In the genomic region with DNA sequence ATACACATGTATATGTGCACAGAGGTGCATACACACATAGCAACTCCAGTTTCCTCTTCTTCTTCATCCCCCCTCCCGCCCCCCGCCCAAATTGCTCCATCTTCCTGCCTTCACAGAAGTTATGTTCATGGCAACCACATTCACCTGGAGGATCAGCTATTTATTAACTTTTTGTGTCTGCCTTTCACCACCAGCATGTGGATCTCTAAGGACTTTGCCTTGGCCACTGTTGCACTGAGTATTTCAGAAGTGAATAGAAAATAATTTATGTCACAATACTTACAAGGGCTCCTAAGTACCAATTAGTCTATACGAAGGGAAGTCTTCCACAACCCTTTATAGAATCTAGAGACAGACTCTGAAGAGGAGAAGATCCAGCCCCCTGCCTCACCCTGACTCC, we compare ENCODE assay signal across 28 mouse cellular contexts. TPM values are rescaled to one million over a fixed set of nuclear protein-coding genes. Genes with fewer than 3 reads are reported as not detected.
"Had no signal": no experiment of that assay in that cellular context is flagged by ENCODE, and none has a peak within 500 bp of the region (broad histone marks: within the 10 kb centered on the region; RNA-seq: fewer than 3 reads in every experiment).

No protein-coding gene starts in this region.

- DNase-seq: kidney, postnatal 4 days; left cerebral cortex, postnatal 4 days; liver, postnatal 0 days; lung, embryonic 14.5 days; right cerebral cortex, adult 18-20 months; right cerebral cortex, postnatal 14 days; right cerebral cortex, postnatal 4 days; thymus, adult 2 months; thymus, postnatal 14 days; thymus, postnatal 4 days had no signal

- H3K36me3 ChIP-seq: limb, embryonic 12.5 days; limb, embryonic 15.5 days; midbrain, embryonic 12.5 days; midbrain, embryonic 15.5 days; neural tube, embryonic 12.5 days; neural tube, embryonic 15.5 days had no signal

- H3K9me3 ChIP-seq: limb, embryonic 12.5 days; limb, embryonic 15.5 days; midbrain, embryonic 12.5 days; midbrain, embryonic 15.5 days; neural tube, embryonic 12.5 days; neural tube, embryonic 15.5 days had no signal

- H3K4me2 ChIP-seq: limb, embryonic 12.5 days; limb, embryonic 15.5 days; liver, embryonic 11.5 days; lung, embryonic 14.5 days; midbrain, embryonic 12.5 days; midbrain, embryonic 15.5 days; neural tube, embryonic 12.5 days; neural tube, embryonic 15.5 days had no signal

- H3K27me3 ChIP-seq: limb, embryonic 12.5 days; limb, embryonic 15.5 days; midbrain, embryonic 12.5 days; midbrain, embryonic 15.5 days; neural tube, embryonic 12.5 days; neural tube, embryonic 15.5 days had no signal

- H3K4me1 ChIP-seq: limb, embryonic 12.5 days; midbrain, embryonic 12.5 days; neural tube, embryonic 12.5 days had no signal

- H3K4me3 ChIP-seq: limb, embryonic 12.5 days; limb, embryonic 15.5 days; midbrain, embryonic 12.5 days; midbrain, embryonic 15.5 days; neural tube, embryonic 12.5 days; neural tube, embryonic 15.5 days had no signal

- H3K27ac ChIP-seq: kidney, postnatal 0 days; limb, embryonic 12.5 days; limb, embryonic 15.5 days; liver, embryonic 14.5 days; macrophage; midbrain, embryonic 12.5 days; midbrain, embryonic 15.5 days; neural tube, embryonic 12.5 days; neural tube, embryonic 15.5 days; stomach, postnatal 0 days had no signal

- ATAC-seq: liver, postnatal 0 days; lung, postnatal 0 days had no signal

- H3K9ac ChIP-seq: limb, embryonic 12.5 days; limb, embryonic 15.5 days; liver, embryonic 14.5 days; liver, postnatal 0 days; lung, embryonic 14.5 days; midbrain, embryonic 12.5 days; midbrain, embryonic 15.5 days; neural tube, embryonic 12.5 days; neural tube, embryonic 15.5 days had no signal

RNA-seq across cellular contexts. Expression of gene Gm26657, which starts 21.9 kb away (rescaled TPM):
- total RNA-seq: layer of hippocampus, adult 18-20 months; layer of hippocampus, postnatal 14 days; left cerebral cortex, adult 8-10 months; left cerebral cortex, postnatal 14 days; left cerebral cortex, postnatal 4 days; megakaryocyte, adult 5-6 weeks had no signal
- polyA plus RNA-seq: kidney, postnatal 0 days; limb, embryonic 12.5 days; limb, embryonic 15.5 days; liver, embryonic 11.5 days; liver, embryonic 14.5 days; liver, postnatal 0 days; lung, embryonic 14.5 days; lung, postnatal 0 days; macrophage; midbrain, embryonic 12.5 days; midbrain, embryonic 15.5 days; neural tube, embryonic 12.5 days; neural tube, embryonic 15.5 days; stomach, embryonic 14.5 days; stomach, postnatal 0 days; thymus, adult 2 months had no signal

RNA-seq across cellular contexts. Expression of gene Actl7b, which starts 23.3 kb away (rescaled TPM):
- total RNA-seq: layer of hippocampus, adult 18-20 months; left cerebral cortex, postnatal 4 days had no signal
- polyA plus RNA-seq: kidney, postnatal 0 days; limb, embryonic 15.5 days; liver, embryonic 11.5 days; liver, embryonic 14.5 days; liver, postnatal 0 days; lung, embryonic 14.5 days; macrophage; midbrain, embryonic 12.5 days; midbrain, embryonic 15.5 days; neural tube, embryonic 12.5 days; neural tube, embryonic 15.5 days; stomach, embryonic 14.5 days; stomach, postnatal 0 days had no signal

RNA-seq across cellular contexts. Expression of gene Actl7a, which starts 25.3 kb away (rescaled TPM):
- total RNA-seq: layer of hippocampus, adult 18-20 months; layer of hippocampus, postnatal 14 days; left cerebral cortex, adult 8-10 months; left cerebral cortex, postnatal 14 days; left cerebral cortex, postnatal 4 days; megakaryocyte, adult 5-6 weeks had no signal
- polyA plus RNA-seq: kidney, postnatal 0 days; limb, embryonic 12.5 days; limb, embryonic 15.5 days; liver, embryonic 11.5 days; liver, embryonic 14.5 days; liver, postnatal 0 days; lung, embryonic 14.5 days; lung, postnatal 0 days; macrophage; midbrain, embryonic 12.5 days; midbrain, embryonic 15.5 days; neural tube, embryonic 12.5 days; neural tube, embryonic 15.5 days; stomach, embryonic 14.5 days; stomach, postnatal 0 days had no signal
